Mouse (Mus musculus) v-Abl transformed pro-B cells (cell line): ENCODE measurements around the gene Tenm4.
"Not testable (repeated sequence)": the region's sequence is repeated elsewhere in the genome, so short reads cannot be mapped to it uniquely, and the experiment has no call there.

ENCODE experiments used
- in situ Hi-C, 2 experiments: fragments of 400-800 bp; cut with MboI; formaldehyde crosslinking; loops; one replicate each; pipeline ENCODE4 v1.15.1; 2025; ENCODE audit not compliant: unreplicated experiment in 2 of 2

Tenm4 gene

DNA sequence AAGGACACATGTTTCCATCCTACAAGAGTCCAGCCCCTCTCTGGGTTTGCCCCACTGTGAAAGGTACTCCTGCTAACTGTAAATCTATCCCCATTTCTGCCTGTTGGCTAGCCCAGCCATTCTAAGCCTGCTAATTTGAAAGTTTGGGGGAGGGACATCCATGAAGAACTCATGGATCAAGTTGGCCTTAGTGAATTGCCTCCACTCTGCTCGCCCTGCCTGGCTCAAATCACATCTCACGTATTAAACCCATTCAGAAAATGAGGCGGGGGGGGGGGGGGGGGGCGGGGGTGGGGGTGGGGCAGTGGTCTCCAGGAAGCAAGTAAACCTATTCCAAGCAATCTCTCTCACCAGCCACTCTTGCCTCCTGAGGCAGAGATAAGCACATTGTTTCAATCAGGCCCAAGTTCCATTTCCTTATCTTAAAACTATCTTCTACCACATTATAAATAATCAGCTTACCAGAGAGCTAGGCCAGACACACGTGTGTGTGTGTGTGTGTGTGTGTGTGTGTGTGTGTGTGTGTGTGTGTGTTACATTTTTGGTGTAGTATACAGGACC lies 429.4 kb downstream of the Tenm4 start:
- in situ Hi-C loops = no loop called here

DNA sequence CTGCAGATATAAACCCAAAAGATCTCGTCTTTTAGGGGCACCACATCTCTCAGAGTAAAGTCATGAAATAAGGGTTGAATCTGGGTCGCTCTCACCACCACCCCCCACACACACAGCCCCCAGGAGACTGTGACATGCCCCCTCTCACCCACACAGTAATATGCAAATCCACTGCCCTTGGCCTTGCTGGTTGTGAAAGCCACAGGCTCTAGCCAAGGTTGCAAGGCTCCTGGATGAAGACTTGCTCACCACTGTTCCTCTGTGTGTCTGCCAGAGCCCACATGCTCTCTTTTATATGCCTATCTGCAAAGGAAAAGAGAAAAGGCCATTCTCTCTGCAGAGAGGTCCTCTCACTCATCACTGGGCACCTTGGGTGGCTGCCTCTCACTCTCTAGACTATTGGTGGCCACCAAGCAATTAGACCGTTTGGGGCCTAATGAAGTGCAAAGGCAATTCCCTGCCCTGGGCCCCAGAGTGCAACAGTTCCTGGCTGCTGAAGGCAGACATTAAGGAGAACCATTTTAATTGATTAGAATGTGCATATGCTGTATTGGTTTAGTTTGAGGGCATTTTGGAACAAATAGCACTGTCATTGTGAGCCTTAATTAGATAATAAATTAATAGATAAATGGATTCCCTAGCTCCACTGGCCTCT lies 433.2 kb downstream of the Tenm4 start:
- in situ Hi-C loops = no loop called here

DNA sequence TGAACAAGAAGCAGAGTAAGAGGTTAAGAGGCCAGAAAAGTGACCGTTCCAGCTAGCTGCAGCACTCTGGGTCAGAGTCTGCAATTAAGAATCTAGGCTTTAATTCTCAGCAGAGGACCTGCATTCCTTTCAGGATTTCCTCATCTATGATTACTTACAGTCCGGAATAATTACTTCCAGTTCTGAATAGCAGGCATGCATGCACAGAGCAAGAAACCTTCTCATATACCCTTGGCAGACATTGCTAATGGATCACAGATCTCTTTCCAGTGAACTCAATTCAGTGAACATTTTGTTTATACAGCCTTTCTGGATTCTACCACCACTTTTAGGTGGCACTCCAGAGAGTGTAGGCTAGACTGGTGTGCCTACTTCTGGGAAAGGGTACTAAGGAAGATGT lies 434.3 kb downstream of the Tenm4 start:
- in situ Hi-C loops = no loop called here

DNA sequence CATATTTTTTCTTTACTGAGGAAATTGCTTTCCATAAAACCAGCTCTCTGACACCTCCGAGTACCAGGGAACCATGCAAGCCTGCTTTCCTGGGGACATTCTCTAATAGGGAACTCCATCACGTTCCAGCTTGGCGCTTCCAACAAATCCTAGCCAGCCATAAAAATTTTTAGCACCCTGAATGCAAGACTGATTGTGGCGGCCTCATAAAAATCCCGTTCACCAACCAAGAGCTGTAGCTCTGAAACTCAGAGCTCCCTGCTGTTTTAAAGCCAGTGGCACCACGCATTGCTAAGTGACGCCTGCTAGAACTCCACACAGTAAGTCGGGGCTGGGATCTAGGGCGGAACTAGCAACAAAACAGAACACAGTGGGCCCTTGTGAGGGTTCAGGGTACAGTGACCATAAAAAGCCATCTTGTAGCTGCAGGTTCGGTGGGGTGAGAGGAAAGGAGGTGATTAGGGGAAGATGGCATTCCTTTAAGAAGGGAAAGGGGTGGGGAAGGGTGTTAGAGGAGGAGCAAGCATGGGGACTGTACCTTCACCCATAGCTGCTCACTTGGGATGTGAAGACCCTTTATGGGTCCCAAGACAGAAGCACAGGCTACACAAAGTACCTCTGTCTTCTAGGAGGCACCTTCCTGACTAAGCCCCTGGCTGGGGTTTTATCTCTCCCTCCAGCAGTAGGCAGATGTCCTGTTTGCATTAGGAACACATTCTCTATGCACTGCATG lies 439.0 kb downstream of the Tenm4 start:
- in situ Hi-C loops = no loop called here

GRCm38 (mm10) chr7:96617371-96617770 lies 446.3 kb downstream of the Tenm4 start:
- in situ Hi-C loops = no loop called here

DNA sequence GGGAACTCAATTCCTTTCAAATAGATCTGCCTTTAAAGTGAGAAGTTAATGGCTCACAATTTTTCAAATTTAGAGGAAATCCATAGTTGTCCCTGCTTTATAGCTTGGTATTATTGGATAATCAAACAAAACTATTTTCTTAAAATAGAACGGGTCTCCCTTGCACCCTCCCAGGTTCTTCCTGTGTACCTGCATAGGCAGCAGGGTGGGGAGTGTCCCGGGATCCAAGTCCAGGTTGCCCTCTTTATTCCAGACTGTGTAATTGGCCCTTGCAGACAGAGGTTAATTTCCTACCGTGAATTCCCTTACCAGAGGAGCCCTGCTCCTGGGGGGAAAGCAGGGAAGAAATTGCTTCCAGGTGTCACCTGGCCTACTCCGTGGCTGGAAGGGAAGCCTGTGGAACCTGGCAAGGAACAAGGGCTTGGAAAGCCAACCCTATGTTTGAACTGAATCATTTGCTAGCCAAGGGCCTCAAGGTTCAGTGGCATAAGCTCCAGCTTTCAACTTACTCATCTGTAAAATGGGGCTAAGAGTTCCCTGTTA lies 449.0 kb downstream of the Tenm4 start:
- in situ Hi-C loops = no loop called here

DNA sequence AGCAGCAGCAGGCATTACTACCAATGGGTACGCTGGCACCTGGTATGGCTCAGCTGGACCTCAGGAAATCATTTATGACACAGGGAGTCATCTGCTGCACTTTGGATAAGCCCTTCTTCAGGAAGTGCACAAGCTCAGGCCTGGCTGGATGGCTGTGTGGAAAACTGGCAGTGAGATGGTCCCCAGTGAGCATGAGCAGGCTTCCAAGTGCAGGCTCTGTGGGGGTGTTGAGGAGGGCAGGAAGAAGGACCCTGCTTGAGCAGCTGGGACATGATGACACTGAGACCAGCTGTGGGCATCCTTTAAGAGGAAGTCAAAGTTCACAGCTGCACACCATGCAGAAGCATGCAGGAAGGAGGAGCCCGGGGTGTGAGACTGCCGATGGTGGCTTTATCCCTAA lies 455.3 kb downstream of the Tenm4 start:
- in situ Hi-C loops = no loop called here

GRCm38 (mm10) chr7:96630551-96630950 lies 459.5 kb downstream of the Tenm4 start:
- in situ Hi-C loops = not testable (repeated sequence)

GRCm38 (mm10) chr7:96633008-96633407 lies 462.0 kb downstream of the Tenm4 start:
- in situ Hi-C loops = no loop called here

GRCm38 (mm10) chr7:96635830-96636440 lies 464.9 kb downstream of the Tenm4 start:
- in situ Hi-C loops = no loop called here

DNA sequence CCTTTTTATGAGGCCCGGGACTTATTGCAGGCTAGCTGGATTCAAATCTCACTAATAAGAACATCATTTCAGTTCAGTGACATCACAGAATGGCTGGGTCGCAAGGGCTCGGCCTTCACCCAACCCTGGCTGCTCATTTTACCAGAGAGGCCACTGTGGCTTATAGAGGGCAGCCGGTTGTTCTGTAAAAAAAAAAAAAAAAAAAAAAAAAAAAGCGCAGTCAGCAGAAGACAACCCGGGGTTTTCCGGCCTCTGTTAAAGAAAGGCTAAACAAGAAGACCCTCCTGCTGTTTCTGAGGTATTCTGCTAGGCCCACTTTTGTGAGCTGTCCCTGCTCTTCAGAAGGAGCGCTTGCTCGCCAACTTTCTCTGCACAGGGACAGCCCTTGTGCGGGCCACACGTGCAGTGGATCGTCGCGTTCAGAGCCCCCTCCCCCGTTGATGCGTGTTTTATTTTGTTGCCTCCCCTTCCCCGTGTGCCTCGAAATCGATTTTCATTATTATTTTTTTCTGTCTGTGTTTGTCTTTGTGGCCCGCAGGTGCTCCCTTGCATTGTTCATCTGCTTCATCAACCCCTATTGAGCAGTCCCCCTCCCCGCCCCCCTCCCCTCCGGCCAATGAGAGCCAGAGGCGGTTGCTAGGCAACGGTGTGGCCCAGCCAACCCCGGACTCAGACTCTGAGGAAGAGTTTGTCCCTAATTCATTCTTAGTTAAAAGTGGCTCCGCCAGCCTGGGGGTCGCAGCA lies 472.6 kb downstream of the Tenm4 start:
- in situ Hi-C loops = no loop called here

DNA sequence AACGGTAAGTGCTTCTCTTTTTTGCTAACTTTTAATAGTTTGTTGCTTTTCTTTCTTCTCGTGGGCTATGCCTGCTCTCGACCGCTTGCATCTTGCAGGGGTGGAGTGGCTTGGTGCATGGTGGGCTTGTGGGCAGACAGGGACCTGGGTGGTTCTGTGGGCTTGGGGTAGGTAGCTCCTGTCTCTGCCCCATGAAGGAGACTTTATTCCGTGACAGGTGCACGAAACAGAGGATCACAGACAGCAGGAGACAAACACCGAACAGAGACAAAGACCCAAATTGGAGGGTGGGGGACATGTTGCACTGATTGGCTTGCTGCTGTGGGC lies 473.1 kb downstream of the Tenm4 start:
- in situ Hi-C loops = no loop called here

DNA sequence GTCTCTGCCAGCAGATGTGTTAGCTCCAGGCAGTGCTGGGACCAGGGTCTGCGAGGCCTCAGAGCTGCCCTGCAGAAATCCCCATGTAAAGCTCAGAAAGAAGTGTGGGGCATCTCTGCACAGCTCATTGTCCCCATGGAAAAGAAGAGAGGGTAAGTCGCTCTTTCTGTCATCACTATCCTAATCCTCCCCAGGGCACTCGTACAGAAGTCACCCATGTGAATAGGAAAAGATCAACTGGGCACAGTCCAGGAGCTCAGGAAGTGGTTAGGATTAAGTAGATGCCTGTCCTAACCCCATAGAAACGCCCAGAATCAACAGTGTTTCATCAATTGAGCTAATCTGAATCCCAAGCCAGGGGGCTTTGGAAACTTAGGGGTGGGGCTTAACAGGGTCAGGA lies 476.6 kb downstream of the Tenm4 start:
- in situ Hi-C loops = no loop called here

DNA sequence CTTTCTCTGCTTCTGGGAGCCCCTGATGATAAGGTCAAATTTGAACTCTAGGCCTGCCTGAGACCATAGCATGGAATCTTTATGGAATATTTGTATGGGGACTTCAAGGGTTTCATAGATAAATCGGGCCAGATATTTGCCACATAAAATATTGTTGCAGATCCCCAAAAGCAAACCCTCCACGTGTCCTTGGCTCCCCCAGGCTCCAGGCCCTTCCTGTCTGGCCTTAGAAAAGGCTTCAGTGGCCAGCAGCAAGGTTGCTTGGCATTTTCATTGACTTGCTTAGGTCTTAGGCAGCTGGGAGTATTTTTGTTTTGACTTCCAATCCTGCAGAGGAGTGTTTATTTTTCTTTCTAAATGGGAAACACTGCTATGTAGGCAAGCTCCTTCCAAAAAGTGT lies 477.6 kb downstream of the Tenm4 start:
- in situ Hi-C loops = no loop called here

DNA sequence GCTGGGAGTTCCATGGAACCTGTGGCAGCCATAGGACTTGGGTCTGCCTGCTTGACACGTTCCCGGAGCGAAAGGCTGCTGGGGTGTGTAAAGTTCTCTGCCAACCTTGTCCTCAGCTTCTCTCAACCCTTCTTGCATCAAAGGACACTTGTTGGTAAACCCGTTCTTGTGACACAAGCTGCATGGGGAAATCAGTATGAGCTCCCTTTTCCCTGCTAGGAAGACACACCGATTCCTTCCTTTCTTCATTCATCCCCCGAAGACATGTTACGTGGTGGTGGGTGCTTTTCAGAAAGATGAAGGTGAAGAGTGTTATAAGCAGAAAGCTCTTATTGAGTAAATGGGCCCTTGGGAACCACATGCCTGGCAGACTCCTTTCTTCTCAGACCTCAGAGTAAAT lies 478.1 kb downstream of the Tenm4 start:
- in situ Hi-C loops = no loop called here

- in situ Hi-C loops = no loop called here
These were observed 479.4 kb downstream of the Tenm4 start for GRCm38 (mm10) chr7:96650435-96650834.

DNA sequence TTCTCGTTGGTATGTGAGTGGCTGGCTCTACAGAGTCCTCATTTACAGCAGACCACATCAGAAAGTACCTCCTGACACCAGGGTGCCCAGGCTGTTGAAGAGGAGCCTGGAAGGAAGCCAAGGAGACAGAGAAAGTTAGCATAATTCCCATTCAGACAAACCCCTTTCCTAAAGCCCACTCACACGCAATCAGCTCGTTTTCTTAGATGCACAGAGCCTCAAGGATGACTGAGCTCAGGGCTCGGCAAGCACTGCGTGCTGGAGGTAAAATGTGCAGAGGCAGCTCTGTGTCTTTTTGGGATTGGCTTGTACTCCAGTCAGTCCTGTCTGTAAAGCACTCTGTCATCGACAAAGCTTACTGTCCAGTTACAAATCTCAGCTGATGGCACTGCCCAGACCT lies 480.0 kb downstream of the Tenm4 start:
- in situ Hi-C loops = no loop called here

- in situ Hi-C loops = no loop called here
These were observed 480.7 kb downstream of the Tenm4 start for GRCm38 (mm10) chr7:96651626-96652341.

- in situ Hi-C loops = no loop called here
These were observed 481.8 kb downstream of the Tenm4 start for GRCm38 (mm10) chr7:96652844-96653243.

DNA sequence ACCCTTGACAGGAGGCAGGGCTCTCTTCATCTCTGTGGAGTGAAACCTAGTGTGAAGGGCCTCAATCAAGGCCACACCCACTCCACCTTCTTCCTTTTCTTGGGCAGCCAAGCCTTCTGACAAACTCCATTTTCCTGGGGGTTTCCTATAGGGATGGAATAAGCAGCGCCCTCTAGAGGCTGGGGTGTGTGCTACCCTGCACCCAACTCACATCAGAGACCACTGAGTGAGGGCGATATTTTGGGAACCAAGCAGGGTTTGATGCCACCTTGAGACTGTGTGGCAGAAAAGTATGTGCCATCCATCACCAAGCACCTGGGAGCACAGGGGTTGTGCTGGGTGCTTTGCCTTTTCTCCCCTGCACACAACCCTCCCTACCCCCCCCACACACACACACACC lies 483.2 kb downstream of the Tenm4 start:
- in situ Hi-C loops = no loop called here
